Comparison of ENCODE assay signal across 18 mouse cellular contexts in the genomic region with DNA sequence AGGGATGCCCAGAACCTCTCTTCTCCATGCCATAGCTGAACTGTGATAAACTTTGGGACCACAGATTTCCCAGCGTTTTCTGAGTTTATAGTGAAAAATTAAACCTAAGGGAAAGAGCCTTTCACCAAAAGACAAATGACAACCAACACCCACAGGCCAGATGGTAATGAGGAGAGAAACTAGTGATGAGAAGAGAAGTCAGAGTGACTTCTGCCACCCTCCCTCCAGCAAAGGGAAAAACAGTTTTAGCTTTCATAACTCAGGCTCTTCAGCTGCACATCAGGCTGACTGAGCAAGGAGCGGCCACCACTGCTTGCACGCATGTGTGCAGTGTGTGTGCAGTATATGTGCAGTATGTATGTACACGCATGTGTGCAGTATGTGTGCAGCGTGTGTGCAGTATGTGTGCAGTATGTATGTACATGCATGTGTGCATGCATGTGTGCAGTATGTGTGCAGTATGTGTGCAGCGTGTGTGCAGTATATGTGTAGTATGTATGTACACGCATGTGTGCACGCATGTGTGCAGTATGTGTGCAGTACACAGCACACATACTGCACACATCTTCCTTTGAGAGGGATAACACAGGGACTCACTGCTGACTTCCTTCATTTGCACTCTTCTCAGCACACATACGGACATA.
"Had no signal": no experiment of that assay in that cellular context is flagged by ENCODE, and none has a peak within 500 bp of the region (broad histone marks: within the 10 kb centered on the region; RNA-seq: fewer than 3 reads in every experiment).

No protein-coding gene starts in this region.

- H3K27me3 ChIP-seq: limb, embryonic 12.5 days; liver, embryonic 13.5 days; midbrain, embryonic 15.5 days; neural tube, embryonic 13.5 days had no signal

- H3K4me2 ChIP-seq: limb, embryonic 12.5 days; liver, embryonic 13.5 days; midbrain, embryonic 11.5 days; midbrain, embryonic 15.5 days; neural tube, embryonic 13.5 days had no signal

- H3K9ac ChIP-seq: limb, embryonic 12.5 days; liver, embryonic 13.5 days; liver, postnatal 0 days; midbrain, embryonic 15.5 days; neural tube, embryonic 13.5 days had no signal

- H3K4me3 ChIP-seq: left cerebral cortex, adult 2 months; limb, embryonic 12.5 days; liver, embryonic 13.5 days; midbrain, embryonic 15.5 days; neural tube, embryonic 13.5 days had no signal

- H3K27ac ChIP-seq: kidney, postnatal 0 days; left cerebral cortex, adult 2 months; limb, embryonic 12.5 days; liver, embryonic 13.5 days; midbrain, embryonic 15.5 days; neural tube, embryonic 13.5 days had no signal

- DNase-seq: kidney, adult 11 months; kidney, adult 9 months; kidney, postnatal 36 days; liver; liver, embryonic 13.5 days; liver, postnatal 0 days; lung, postnatal 36 days; right cerebral cortex, postnatal 4 days; spleen, adult 18-20 months; thymus, adult 18-20 months; thymus, postnatal 25 days had no signal

- ATAC-seq: liver, postnatal 0 days; lung, postnatal 0 days; midbrain, embryonic 15.5 days had no signal

- H3K4me1 ChIP-seq: liver, embryonic 13.5 days; midbrain, embryonic 15.5 days; neural tube, embryonic 13.5 days had no signal

- H3K36me3 ChIP-seq: limb, embryonic 12.5 days; liver, embryonic 13.5 days; midbrain, embryonic 15.5 days; neural tube, embryonic 13.5 days had no signal

- H3K9me3 ChIP-seq: limb, embryonic 12.5 days; liver, embryonic 13.5 days; midbrain, embryonic 15.5 days; neural tube, embryonic 13.5 days had no signal
